15 mouse cellular contexts compared by ENCODE assay signal in the genomic region with DNA sequence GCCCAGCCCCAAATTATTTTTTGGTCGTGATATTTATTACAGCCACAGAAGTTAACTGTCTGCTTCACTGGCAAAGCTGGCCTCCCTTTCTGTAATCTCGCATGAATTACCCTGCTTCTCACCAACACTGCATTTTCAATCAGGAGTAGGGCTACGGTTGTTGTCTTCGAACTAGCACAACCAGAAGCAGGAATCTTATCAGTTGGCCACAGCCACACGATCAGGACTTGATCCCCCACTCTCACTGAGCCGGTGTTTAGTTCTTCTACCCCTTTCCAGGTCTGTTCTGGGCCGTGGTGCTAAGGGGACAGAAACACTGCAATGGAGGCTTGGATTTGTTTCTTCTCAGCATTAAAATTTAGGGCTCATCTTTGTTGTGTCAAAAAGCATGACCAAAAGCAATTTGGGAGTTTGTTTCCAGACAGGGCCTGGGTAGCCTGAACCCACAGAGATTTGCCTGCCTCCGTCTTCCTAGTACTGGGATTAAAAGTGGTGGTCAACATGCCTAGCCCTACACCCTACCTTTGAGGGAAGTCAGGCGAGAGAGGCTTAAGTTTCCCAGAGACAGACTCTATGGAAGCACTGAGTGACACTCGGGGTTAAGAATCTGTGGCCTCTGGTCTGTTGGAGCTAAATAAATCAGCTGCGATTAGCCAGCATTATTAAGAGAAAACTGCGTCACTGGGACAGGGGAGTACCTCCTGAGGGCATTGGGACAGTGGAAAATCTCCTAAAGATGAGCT. TPM values are rescaled to one million over a fixed set of nuclear protein-coding genes. Genes with fewer than 3 reads are reported as not detected.
DNase-seq lines count a peak whose midpoint lies in the region; ATAC-seq and TF ChIP-seq lines count a peak whose summit lies in the region.
"Had no signal": no experiment of that assay in that cellular context is flagged by ENCODE, and none has a peak within 500 bp of the region (broad histone marks: within the 10 kb centered on the region; RNA-seq: fewer than 3 reads in every experiment).

No protein-coding gene starts in this region.

- no peak overlapping the region for H3K9ac ChIP-seq in forebrain, embryonic 16.5 days (replicated peaks; ENCODE audit: low read depth, low read length)
- H3K9ac ChIP-seq in forebrain, embryonic 11.5 days (ENCODE audit: low read length) = no peak overlapping the region
- H3K9ac ChIP-seq in liver, embryonic 12.5 days = peak overlapping the region; percentile 23; the same call in 1 of the 2 replicates
- H3K9ac ChIP-seq in lung, postnatal 0 days (replicated peaks; ENCODE audit: low read depth) = no peak overlapping the region
- H3K9ac ChIP-seq in stomach, postnatal 0 days (ENCODE audit: low read length) = no peak overlapping the region
- no peak overlapping the region for H3K9ac ChIP-seq in kidney, embryonic 16.5 days (replicated peaks; ENCODE audit: low read length)
- H3K9ac ChIP-seq: neural tube, embryonic 12.5 days had no signal

- peaks cover 14% of the 10 kb centered on the region for H3K36me3 ChIP-seq in forebrain, embryonic 16.5 days (ENCODE audit: control insufficient read depth, insufficient read depth)
- no peaks in the 10 kb centered on the region; the same call in 1 of the 2 replicates for H3K36me3 ChIP-seq in forebrain, embryonic 11.5 days (ENCODE audit: control insufficient read depth, insufficient read depth, low read length)
- peaks cover 37% of the 10 kb centered on the region for H3K36me3 ChIP-seq in liver, embryonic 12.5 days
- H3K36me3 ChIP-seq in lung, postnatal 0 days (ENCODE audit: insufficient read depth, low read length) = peaks cover 19% of the 10 kb centered on the region; the same call in 1 of the 2 replicates
- H3K36me3 ChIP-seq in stomach, postnatal 0 days (ENCODE audit: control insufficient read depth, insufficient read depth, low read length) = peaks cover 6% of the 10 kb centered on the region
- peaks cover 32% of the 10 kb centered on the region for H3K36me3 ChIP-seq in kidney, embryonic 16.5 days (ENCODE audit: insufficient read depth, low read length)

- DNase-seq in forebrain, embryonic 11.5 days (ENCODE audit: low spot score) = no peak
- peak; percentile 11 for DNase-seq in retina, postnatal 1 day
- no peak for DNase-seq in retina, embryonic 14.5 days (ENCODE audit: low spot score)
- DNase-seq in lung, postnatal 0 days (ENCODE audit: low spot score) = no peak
- no peak for DNase-seq in stomach, postnatal 0 days (ENCODE audit: low spot score)
- DNase-seq: adrenal gland, adult 2 months; cerebellum, adult 9-10 months; spleen, adult 18-20 months had no signal

- no peak for TF ChIP-seq EP300 in lung, postnatal 0 days (IDR thresholded peaks at IDR 0.05)
- TF ChIP-seq EP300 in stomach, postnatal 0 days (optimal IDR thresholded peaks at IDR 0.05) = no peak

- no peaks in the 10 kb centered on the region for H3K27me3 ChIP-seq in forebrain, embryonic 16.5 days (replicated peaks; ENCODE audit: control insufficient read depth, insufficient read depth, low read length)
- no peaks in the 10 kb centered on the region for H3K27me3 ChIP-seq in forebrain, embryonic 11.5 days (ENCODE audit: control insufficient read depth, insufficient read depth, low read length)
- H3K27me3 ChIP-seq in liver, embryonic 12.5 days (replicated peaks) = no peaks in the 10 kb centered on the region
- H3K27me3 ChIP-seq in lung, postnatal 0 days (replicated peaks; ENCODE audit: insufficient read depth, low read length) = no peaks in the 10 kb centered on the region
- H3K27me3 ChIP-seq in stomach, postnatal 0 days (ENCODE audit: control insufficient read depth, insufficient read depth, low read length) = no peaks in the 10 kb centered on the region
- H3K27me3 ChIP-seq in kidney, embryonic 16.5 days (ENCODE audit: insufficient read depth, low read length) = no peaks in the 10 kb centered on the region
- H3K27me3 ChIP-seq: neural tube, embryonic 12.5 days had no signal

- no peak overlapping the region for H3K4me3 ChIP-seq in forebrain, embryonic 16.5 days (replicated peaks; ENCODE audit: low read length)
- no peak overlapping the region for H3K4me3 ChIP-seq in forebrain, embryonic 11.5 days (ENCODE audit: low read depth, low read length)
- no peak overlapping the region for H3K4me3 ChIP-seq in liver, embryonic 12.5 days
- no peak overlapping the region for H3K4me3 ChIP-seq in lung, postnatal 0 days (ENCODE audit: low read depth, low read length)
- no peak overlapping the region for H3K4me3 ChIP-seq in stomach, postnatal 0 days (ENCODE audit: low read depth, low read length)
- no peak overlapping the region for H3K4me3 ChIP-seq in kidney, embryonic 16.5 days (ENCODE audit: low read length)
- H3K4me3 ChIP-seq: midbrain, embryonic 10.5 days; neural tube, embryonic 12.5 days had no signal

- no peaks in the 10 kb centered on the region for H3K9me3 ChIP-seq in forebrain, embryonic 16.5 days (ENCODE audit: control insufficient read depth, low read length)
- no peaks in the 10 kb centered on the region for H3K9me3 ChIP-seq in forebrain, embryonic 11.5 days (ENCODE audit: control insufficient read depth, low read length)
- no peaks in the 10 kb centered on the region for H3K9me3 ChIP-seq in liver, embryonic 12.5 days (replicated peaks)
- no peaks in the 10 kb centered on the region for H3K9me3 ChIP-seq in lung, postnatal 0 days (ENCODE audit: low read length)
- H3K9me3 ChIP-seq in stomach, postnatal 0 days (ENCODE audit: control insufficient read depth, low read length) = no peaks in the 10 kb centered on the region
- no peaks in the 10 kb centered on the region for H3K9me3 ChIP-seq in kidney, embryonic 16.5 days (ENCODE audit: low read length)
- H3K9me3 ChIP-seq: midbrain, embryonic 10.5 days; neural tube, embryonic 12.5 days had no signal

- 81% methylated on average over 12 of the region's 12 CpGs for WGBS in forebrain, embryonic 16.5 days
- 85% methylated on average over 12 of the region's 12 CpGs for WGBS in forebrain, embryonic 11.5 days
- WGBS in liver, embryonic 12.5 days (ENCODE audit: insufficient replicate concordance) = 39% methylated on average over 12 of the region's 12 CpGs
- 74% methylated on average over 12 of the region's 12 CpGs for WGBS in lung, postnatal 0 days
- WGBS in stomach, postnatal 0 days = 68% methylated on average over 12 of the region's 12 CpGs
- 76% methylated on average over 12 of the region's 12 CpGs for WGBS in kidney, embryonic 16.5 days

- H3K27ac ChIP-seq in forebrain, embryonic 16.5 days (ENCODE audit: low read length) = peak overlapping the region; percentile 19; the same call in 1 of the 2 replicates
- no peak overlapping the region for H3K27ac ChIP-seq in forebrain, embryonic 11.5 days (ENCODE audit: low read depth, low read length)
- H3K27ac ChIP-seq in liver, embryonic 12.5 days = peak overlapping the region; percentile 64
- no peak overlapping the region for H3K27ac ChIP-seq in lung, postnatal 0 days (ENCODE audit: low read length)
- no peak overlapping the region for H3K27ac ChIP-seq in stomach, postnatal 0 days (replicated peaks)
- no peak overlapping the region for H3K27ac ChIP-seq in kidney, embryonic 16.5 days (ENCODE audit: low read length)
- H3K27ac ChIP-seq: midbrain, embryonic 10.5 days; neural tube, embryonic 12.5 days had no signal

- H3K4me1 ChIP-seq in forebrain, embryonic 16.5 days (replicated peaks; ENCODE audit: control insufficient read depth, insufficient read depth, low read length) = peaks cover 18% of the 10 kb centered on the region
- no peaks in the 10 kb centered on the region; the same call in 1 of the 2 replicates for H3K4me1 ChIP-seq in forebrain, embryonic 11.5 days (replicated peaks; ENCODE audit: control insufficient read depth, insufficient read depth, low read length)
- H3K4me1 ChIP-seq in liver, embryonic 12.5 days = peaks cover 40% of the 10 kb centered on the region
- H3K4me1 ChIP-seq in lung, postnatal 0 days (ENCODE audit: insufficient read depth, low read depth, low read length) = peaks cover 5% of the 10 kb centered on the region; the same call in 1 of the 2 replicates
- H3K4me1 ChIP-seq in stomach, postnatal 0 days (replicated peaks; ENCODE audit: control insufficient read depth, insufficient read depth) = no peaks in the 10 kb centered on the region
- H3K4me1 ChIP-seq in kidney, embryonic 16.5 days (ENCODE audit: insufficient read depth, low read length) = peaks cover 10% of the 10 kb centered on the region

- no peak overlapping the region for H3K4me2 ChIP-seq in forebrain, embryonic 16.5 days (ENCODE audit: low read length)
- H3K4me2 ChIP-seq in forebrain, embryonic 11.5 days (ENCODE audit: low read depth, low read length, severe bottlenecking) = no peak overlapping the region
- H3K4me2 ChIP-seq in liver, embryonic 12.5 days = peak overlapping the region; percentile 7; the same call in 1 of the 2 replicates
- H3K4me2 ChIP-seq in lung, postnatal 0 days (replicated peaks; ENCODE audit: low read depth, low read length) = no peak overlapping the region
- H3K4me2 ChIP-seq in stomach, postnatal 0 days (replicated peaks; ENCODE audit: low read depth) = no peak overlapping the region
- H3K4me2 ChIP-seq in kidney, embryonic 16.5 days (replicated peaks; ENCODE audit: low read depth, low read length) = no peak overlapping the region
- H3K4me2 ChIP-seq: heart, embryonic 11.5 days; neural tube, embryonic 12.5 days had no signal

- TF ChIP-seq CTCF in lung, postnatal 0 days (IDR thresholded peaks at IDR 0.05) = no peak
- no peak for TF ChIP-seq CTCF in stomach, postnatal 0 days (IDR thresholded peaks at IDR 0.05; ENCODE audit: low read depth)

- no peak for ATAC-seq in forebrain, embryonic 16.5 days
- no peak for ATAC-seq in forebrain, embryonic 11.5 days (replicated peaks; ENCODE audit: low FRiP score)
- ATAC-seq in liver, embryonic 12.5 days = no peak
- no peak for ATAC-seq in lung, postnatal 0 days
- no peak for ATAC-seq in stomach, postnatal 0 days (ENCODE audit: low FRiP score, low TSS enrichment)
- ATAC-seq in kidney, embryonic 16.5 days (ENCODE audit: low FRiP score, low TSS enrichment) = no peak

RNA-seq across cellular contexts. Expression of a gene that starts 34.4 kb away (rescaled TPM):
- polyA plus RNA-seq in forebrain, embryonic 16.5 days (2015; fragmentation: Nextera tagmentation; extraction: Ambion mirVana) = 36.4 and 44.2 TPM in 2 replicates
- polyA plus RNA-seq in forebrain, embryonic 11.5 days (2014; fragmentation: Nextera tagmentation; extraction: Ambion mirVana) = 7.9 and 9.0 TPM in 2 replicates
- polyA plus RNA-seq in liver, embryonic 12.5 days (2016; fragmentation: Nextera tagmentation; extraction: Ambion mirVana) = 0.37 and 0.72 TPM in 2 replicates
- 0.16 and 0.31 TPM in 2 replicates for polyA plus RNA-seq in lung, postnatal 0 days (2015; fragmentation: Nextera tagmentation; extraction: Ambion mirVana)
- polyA plus RNA-seq in stomach, postnatal 0 days (2015; fragmentation: Nextera tagmentation; extraction: Ambion mirVana) = 2.2 and 2.6 TPM in 2 replicates
- 5.0 and 5.5 TPM in 2 replicates for polyA plus RNA-seq in kidney, embryonic 16.5 days (2015; fragmentation: Nextera tagmentation; extraction: Ambion mirVana)

RNA-seq across cellular contexts. Expression of a gene that starts 46.8 kb away (rescaled TPM):
- 77.6 and 100 TPM in 2 replicates for polyA plus RNA-seq in forebrain, embryonic 16.5 days (2015; fragmentation: Nextera tagmentation; extraction: Ambion mirVana)
- polyA plus RNA-seq in forebrain, embryonic 11.5 days (2014; fragmentation: Nextera tagmentation; extraction: Ambion mirVana) = 84.9 and 87.9 TPM in 2 replicates
- polyA plus RNA-seq in liver, embryonic 12.5 days (2016; fragmentation: Nextera tagmentation; extraction: Ambion mirVana) = 42.6 and 49.5 TPM in 2 replicates
- 153 and 169 TPM in 2 replicates for polyA plus RNA-seq in lung, postnatal 0 days (2015; fragmentation: Nextera tagmentation; extraction: Ambion mirVana)
- polyA plus RNA-seq in stomach, postnatal 0 days (2015; fragmentation: Nextera tagmentation; extraction: Ambion mirVana) = 69.3 and 76.2 TPM in 2 replicates
- polyA plus RNA-seq in kidney, embryonic 16.5 days (2015; fragmentation: Nextera tagmentation; extraction: Ambion mirVana) = 81.9 and 83.0 TPM in 2 replicates

RNA-seq across cellular contexts. Expression of a gene that starts 53.6 kb away (rescaled TPM):
- 2.8 and 2.9 TPM in 2 replicates for polyA plus RNA-seq in forebrain, embryonic 16.5 days (2015; fragmentation: Nextera tagmentation; extraction: Ambion mirVana)
- polyA plus RNA-seq in forebrain, embryonic 11.5 days (2014; fragmentation: Nextera tagmentation; extraction: Ambion mirVana) = 1.1 and 1.7 TPM in 2 replicates
- 0.49 and 0.60 TPM in 2 replicates for polyA plus RNA-seq in liver, embryonic 12.5 days (2016; fragmentation: Nextera tagmentation; extraction: Ambion mirVana)
- polyA plus RNA-seq in lung, postnatal 0 days (2015; fragmentation: Nextera tagmentation; extraction: Ambion mirVana) = 0.70 and 0.86 TPM in 2 replicates
- 1.7 and 1.9 TPM in 2 replicates for polyA plus RNA-seq in stomach, postnatal 0 days (2015; fragmentation: Nextera tagmentation; extraction: Ambion mirVana)
- 0.60 and 1.2 TPM in 2 replicates for polyA plus RNA-seq in kidney, embryonic 16.5 days (2015; fragmentation: Nextera tagmentation; extraction: Ambion mirVana)
- polyA plus RNA-seq: inflammation-experienced regulatory T-cells, adult 6 months had no signal

Comparison
In these comparisons a context has a peak if more than half of its experiments do, and no peak if none do; other contexts are left out.
1. H3K27ac ChIP-seq: peak in forebrain, embryonic 16.5 days (single experiment) and liver, embryonic 12.5 days (single experiment); none in forebrain, embryonic 11.5 days (single experiment), lung, postnatal 0 days (single experiment), stomach, postnatal 0 days (single experiment) and kidney, embryonic 16.5 days (single experiment).